Mouse (Mus musculus): ENCODE data around the gene Iqcd. TPM values are rescaled to one million over a fixed set of nuclear protein-coding genes. Genes with fewer than 3 reads are reported as not detected.

Gene Iqcd
- polyA plus RNA-seq, 1 experiment, result 1.2 TPM

- no peak overlapping the region for H3K4me3 ChIP-seq (ENCODE audit: insufficient read depth, low read length)
- H3K27ac ChIP-seq (ENCODE audit: insufficient read depth, low read depth, low read length), result no peak overlapping the region
- no peaks in the 10 kb centered on the region for H3K4me1 ChIP-seq (ENCODE audit: control insufficient read depth, insufficient read depth, low read length)
- no peak for TF ChIP-seq POLR2A (IDR thresholded peaks at IDR 0.05; ENCODE audit: borderline replicate concordance, low read depth, low read length)
- no peak for TF ChIP-seq CTCF (IDR thresholded peaks at IDR 0.05; ENCODE audit: low read depth, low read length)
Observed at GRCm38 (mm10) chr5:120621078-120621765, 32.4 kb downstream of the Iqcd start.

DNA sequence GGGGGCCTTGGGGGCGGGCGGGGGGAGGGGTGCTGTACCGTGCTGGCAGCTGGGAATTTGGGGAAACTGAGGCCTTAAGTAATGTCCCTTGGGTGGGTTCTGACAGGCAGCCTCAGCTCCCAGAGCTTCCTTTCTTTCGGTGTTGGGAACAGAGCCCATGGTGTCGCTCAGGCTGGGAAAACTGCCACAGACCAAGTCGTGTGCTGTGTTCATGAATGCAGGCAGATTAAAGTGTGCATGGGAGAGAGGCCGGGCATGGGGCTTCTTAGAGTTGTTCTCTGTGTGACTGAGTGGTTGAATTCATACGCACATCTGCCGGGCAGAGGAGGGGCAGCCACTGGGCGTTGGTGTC is 33.0 kb downstream of the Iqcd start:
- H3K27ac ChIP-seq (ENCODE audit: insufficient read depth, low read depth, low read length), result no peak overlapping the region
- no peaks in the 10 kb centered on the region for H3K4me1 ChIP-seq (ENCODE audit: control insufficient read depth, insufficient read depth, low read length)
- no peak overlapping the region for H3K4me3 ChIP-seq (ENCODE audit: insufficient read depth, low read length)
- TF ChIP-seq POLR2A (IDR thresholded peaks at IDR 0.05; ENCODE audit: borderline replicate concordance, low read depth, low read length) (no peak), CTCF (IDR thresholded peaks at IDR 0.05; ENCODE audit: low read depth, low read length) (no peak)

DNA sequence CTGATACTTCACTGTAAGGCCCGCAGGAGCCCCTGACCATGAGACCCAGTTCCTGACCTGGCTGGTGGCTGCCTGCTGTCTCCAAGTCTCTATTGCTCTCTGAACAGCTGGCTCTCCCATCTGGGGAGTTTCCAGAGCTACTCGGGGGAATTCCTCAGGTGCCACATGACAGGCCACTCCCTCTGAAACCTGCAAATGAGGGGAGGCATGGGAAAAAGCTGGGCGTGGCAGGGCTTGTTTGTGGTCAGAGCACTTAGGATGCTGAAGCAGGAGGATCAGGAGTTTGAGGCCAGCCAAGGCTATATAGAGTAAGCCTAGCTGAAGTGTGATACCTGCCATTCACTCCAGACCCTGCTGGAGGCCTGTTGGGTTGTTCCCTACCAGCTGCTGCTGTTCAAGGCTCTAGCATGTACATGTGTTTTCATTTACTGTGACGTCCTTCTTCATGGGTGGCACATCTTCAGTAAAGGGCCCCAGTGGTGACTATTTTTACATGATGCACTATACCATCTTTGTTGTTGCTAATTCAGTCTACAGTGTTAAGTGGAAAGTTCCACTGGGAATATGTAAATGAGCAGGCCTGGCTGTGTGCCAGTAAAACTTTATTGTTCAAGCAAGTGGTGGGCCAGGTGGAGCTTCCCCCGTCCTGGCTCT is 33.5 kb downstream of the Iqcd start:
- Histone ChIP-seq H3K4me3 (ENCODE audit: insufficient read depth, low read length) (no peak overlapping the region), H3K4me1 (ENCODE audit: control insufficient read depth, insufficient read depth, low read length) (no peaks in the 10 kb centered on the region), H3K27ac (ENCODE audit: insufficient read depth, low read depth, low read length) (no peak overlapping the region)
- TF ChIP-seq POLR2A (IDR thresholded peaks at IDR 0.05; ENCODE audit: borderline replicate concordance, low read depth, low read length) (no peak), CTCF (IDR thresholded peaks at IDR 0.05; ENCODE audit: low read depth, low read length) (no peak)

DNA sequence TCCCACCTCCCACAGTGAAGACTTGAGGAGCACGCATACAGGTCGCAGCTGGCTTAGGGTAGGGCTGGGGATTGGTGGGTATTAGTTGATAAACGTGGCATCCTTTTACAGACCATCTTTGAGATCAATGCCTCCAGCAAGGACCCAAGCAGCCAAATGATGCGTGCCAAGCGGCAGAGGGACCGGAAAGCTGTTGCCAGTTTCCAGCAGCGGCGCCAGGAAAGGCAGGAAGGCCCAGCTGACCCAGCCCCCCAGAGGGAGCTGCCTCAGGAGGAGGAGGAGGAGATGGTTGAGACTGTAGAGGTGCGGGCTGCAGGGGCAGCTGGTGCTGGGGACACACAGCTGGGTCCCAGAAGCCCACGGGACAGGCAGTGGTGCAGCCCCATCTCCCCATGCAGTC is 35.6 kb downstream of the Iqcd start:
- Histone ChIP-seq H3K4me3 (ENCODE audit: insufficient read depth, low read length) (no peak overlapping the region), H3K27ac (ENCODE audit: insufficient read depth, low read depth, low read length) (no peak overlapping the region), H3K4me1 (ENCODE audit: control insufficient read depth, insufficient read depth, low read length) (no peaks in the 10 kb centered on the region)
- TF ChIP-seq POLR2A (IDR thresholded peaks at IDR 0.05; ENCODE audit: borderline replicate concordance, low read depth, low read length), result no peak
- no peak for TF ChIP-seq CTCF (IDR thresholded peaks at IDR 0.05; ENCODE audit: low read depth, low read length)

DNA sequence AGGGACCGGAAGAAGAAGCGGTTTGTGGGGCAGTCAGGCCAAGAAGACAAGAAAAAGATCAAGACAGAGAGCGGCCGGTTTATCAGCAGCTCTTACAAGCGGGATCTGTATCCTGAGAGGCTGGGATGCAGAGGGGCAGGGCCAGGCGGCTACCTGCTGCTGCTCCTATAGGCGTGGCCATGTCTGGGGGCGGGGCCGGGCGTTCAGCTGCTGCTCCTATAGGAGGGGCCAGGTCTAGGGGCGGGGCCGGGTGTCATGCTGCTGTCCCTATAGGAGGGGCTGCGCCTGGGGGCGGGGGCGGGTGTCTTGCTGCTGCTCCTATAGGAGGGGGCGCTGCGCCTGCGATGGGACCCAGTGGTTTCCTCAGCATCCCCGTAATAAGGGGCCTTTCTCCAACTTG is 37.6 kb downstream of the Iqcd start:
- Histone ChIP-seq H3K27ac (ENCODE audit: insufficient read depth, low read depth, low read length) (no peak overlapping the region), H3K4me3 (ENCODE audit: insufficient read depth, low read length) (no peak overlapping the region), H3K4me1 (ENCODE audit: control insufficient read depth, insufficient read depth, low read length) (no peaks in the 10 kb centered on the region)
- TF ChIP-seq POLR2A (IDR thresholded peaks at IDR 0.05; ENCODE audit: borderline replicate concordance, low read depth, low read length) (no peak), CTCF (IDR thresholded peaks at IDR 0.05; ENCODE audit: low read depth, low read length) (no peak)

DNA sequence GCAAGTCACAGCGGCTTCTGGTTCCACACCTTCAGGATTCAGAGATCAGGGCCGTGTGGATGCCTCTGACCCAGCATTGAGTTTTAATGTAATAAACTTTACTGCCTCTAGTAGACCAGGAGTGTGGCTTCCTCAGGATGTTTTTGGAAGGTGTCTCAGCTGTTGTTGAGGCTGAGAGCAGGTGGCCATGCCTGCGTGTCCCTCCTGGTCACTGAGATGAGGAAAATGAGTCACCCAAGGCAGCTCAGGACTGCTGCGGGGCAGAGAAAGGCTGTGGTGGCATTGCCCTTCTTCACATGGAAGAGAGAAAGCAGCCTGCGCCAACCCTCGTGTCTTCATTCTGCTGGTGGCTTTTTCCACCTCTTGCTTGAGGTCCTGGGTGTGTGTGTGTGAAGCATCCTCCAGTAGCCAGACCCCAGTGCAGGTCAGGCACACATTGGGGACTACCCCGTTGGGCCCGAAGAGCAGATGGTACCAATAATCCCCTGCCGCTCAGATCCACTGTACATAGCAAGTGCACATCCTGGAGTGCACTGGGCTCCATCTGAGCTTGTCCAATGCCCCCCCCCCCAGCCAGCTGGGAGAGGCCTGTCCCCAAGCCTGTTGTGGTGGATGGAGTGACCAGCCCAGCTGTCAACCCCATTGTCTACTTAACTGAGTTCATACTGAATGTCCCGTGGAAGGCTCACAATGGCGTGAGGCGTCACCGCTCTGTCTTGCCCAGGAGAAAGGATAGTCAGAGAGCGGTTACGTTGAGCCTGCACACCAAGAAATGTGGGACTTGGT is 38.9 kb downstream of the Iqcd start:
- H3K27ac ChIP-seq (ENCODE audit: insufficient read depth, low read depth, low read length), result no peak overlapping the region
- no peak overlapping the region for H3K4me3 ChIP-seq (ENCODE audit: insufficient read depth, low read length)
- no peaks in the 10 kb centered on the region for H3K4me1 ChIP-seq (ENCODE audit: control insufficient read depth, insufficient read depth, low read length)
- TF ChIP-seq CTCF (IDR thresholded peaks at IDR 0.05; ENCODE audit: low read depth, low read length), result no peak
- TF ChIP-seq POLR2A (IDR thresholded peaks at IDR 0.05; ENCODE audit: borderline replicate concordance, low read depth, low read length), result no peak

GRCm38 (mm10) chr5:120628624-120629023 is 39.8 kb downstream of the Iqcd start:
- Histone ChIP-seq H3K4me1 (ENCODE audit: control insufficient read depth, insufficient read depth, low read length) (no peaks in the 10 kb centered on the region), H3K4me3 (ENCODE audit: insufficient read depth, low read length) (no peak overlapping the region), H3K27ac (ENCODE audit: insufficient read depth, low read depth, low read length) (no peak overlapping the region)
- TF ChIP-seq CTCF (IDR thresholded peaks at IDR 0.05; ENCODE audit: low read depth, low read length), result no peak
- TF ChIP-seq POLR2A (IDR thresholded peaks at IDR 0.05; ENCODE audit: borderline replicate concordance, low read depth, low read length), result no peak

DNA sequence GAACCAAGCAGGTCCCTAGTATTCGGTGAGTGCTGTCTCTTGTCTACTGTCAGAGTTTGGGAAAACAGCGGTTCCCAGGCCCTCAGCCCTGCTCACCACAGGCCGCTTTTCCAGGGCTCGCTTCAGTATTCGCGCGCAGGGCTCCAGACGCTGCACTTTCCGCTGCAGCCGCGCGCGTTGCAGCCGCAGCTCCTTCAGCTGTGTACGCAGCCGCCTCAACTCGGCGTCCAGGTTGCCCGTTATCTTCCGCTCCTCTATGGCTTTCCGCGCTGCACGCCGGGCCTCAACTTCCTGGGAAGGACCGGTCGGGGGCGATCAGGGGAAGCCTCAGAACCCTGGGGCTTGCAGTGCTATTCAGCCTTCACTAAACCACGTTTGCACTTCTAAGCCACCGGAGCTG is 42.3 kb downstream of the Iqcd start:
- Histone ChIP-seq H3K4me3 (ENCODE audit: insufficient read depth, low read length) (no peak overlapping the region), H3K27ac (ENCODE audit: insufficient read depth, low read depth, low read length) (no peak overlapping the region), H3K4me1 (ENCODE audit: control insufficient read depth, insufficient read depth, low read length) (no peaks in the 10 kb centered on the region)
- TF ChIP-seq POLR2A (IDR thresholded peaks at IDR 0.05; ENCODE audit: borderline replicate concordance, low read depth, low read length) (no peak), CTCF (IDR thresholded peaks at IDR 0.05; ENCODE audit: low read depth, low read length) (no peak)

GRCm38 (mm10) chr5:120631892-120632291 is 43.1 kb downstream of the Iqcd start:
- no peak overlapping the region for H3K4me3 ChIP-seq (ENCODE audit: insufficient read depth, low read length)
- H3K4me1 ChIP-seq (ENCODE audit: control insufficient read depth, insufficient read depth, low read length), result no peaks in the 10 kb centered on the region
- TF ChIP-seq POLR2A (IDR thresholded peaks at IDR 0.05; ENCODE audit: borderline replicate concordance, low read depth, low read length) (no peak), CTCF (IDR thresholded peaks at IDR 0.05; ENCODE audit: low read depth, low read length) (no peak)
- no peak overlapping the region for H3K27ac ChIP-seq (ENCODE audit: insufficient read depth, low read depth, low read length)

GRCm38 (mm10) chr5:120634131-120634530 is 45.3 kb downstream of the Iqcd start, which contains the start of gene Cfap73:
Cfap73 (minus strand) TSS chr5:120634235.
- H3K4me3 ChIP-seq (ENCODE audit: insufficient read depth, low read length), result no peak within 1 kb of the TSS
- no peak for TF ChIP-seq CTCF (IDR thresholded peaks at IDR 0.05; ENCODE audit: low read depth, low read length)
- TF ChIP-seq POLR2A (IDR thresholded peaks at IDR 0.05; ENCODE audit: borderline replicate concordance, low read depth, low read length), result no peak
- H3K27ac ChIP-seq (ENCODE audit: insufficient read depth, low read depth, low read length), result no peak within 1 kb of the TSS
- no peaks in the 10 kb centered on the region for H3K4me1 ChIP-seq (ENCODE audit: control insufficient read depth, insufficient read depth, low read length)
